Mouse (Mus musculus) neural tube, embryonic 14.5 days (tissue): Measurements from ENCODE around the gene Dpp8. TPM values are rescaled to one million over a fixed set of nuclear protein-coding genes. Genes with fewer than 3 reads are reported as not detected.

Experiments used
- ATAC-seq: fragments of 200-750 bp; cut with Nextera tagmentation; 2 replicates; pipeline ENCODE4 v1.8.0; 2017; ENCODE audit warnings: low read depth, mild to moderate bottlenecking, moderate TSS enrichment, moderate library complexity
- H3K27ac ChIP-seq: fragments of 300-500 bp; sonication (generic); 2 replicates; pipeline ENCODE4 v1.5.1; 2014; ENCODE audit warnings: low read depth, mild to moderate bottlenecking, control low read depth, low read length, moderate library complexity, mixed read lengths
- H3K27me3 ChIP-seq: fragments of 300-500 bp; sonication (generic); 2 replicates; pipeline ENCODE4 v1.6.1; 2014; ENCODE audit warnings: low read length; ENCODE audit not compliant: control insufficient read depth, insufficient read depth
- H3K36me3 ChIP-seq: fragments of 300-500 bp; sonication (generic); 2 replicates; pipeline ENCODE4 v1.6.1; 2014; ENCODE audit warnings: low read length, mixed read lengths; ENCODE audit not compliant: control insufficient read depth, insufficient read depth
- H3K4me1 ChIP-seq: fragments of 300-500 bp; sonication (generic); 2 replicates; pipeline ENCODE4 v1.6.1; 2014; ENCODE audit warnings: low read length; ENCODE audit not compliant: control insufficient read depth, insufficient read depth
- H3K4me2 ChIP-seq: fragments of 300-500 bp; sonication (generic); 2 replicates; pipeline ENCODE4 v1.6.1; 2014; ENCODE audit warnings: mild to moderate bottlenecking, low read depth, low read length, control low read depth
- H3K4me3 ChIP-seq: fragments of 300-500 bp; sonication (generic); 2 replicates; pipeline ENCODE4 v1.5.1; 2014; ENCODE audit warnings: low read depth, low read length, control low read depth, mixed read lengths
- H3K9ac ChIP-seq: fragments of 300-500 bp; sonication (generic); replicated peaks from 2 replicates; pipeline ENCODE4 v1.6.1; 2014; ENCODE audit warnings: low read depth, mild to moderate bottlenecking, control low read depth, low read length, mixed read lengths
- H3K9me3 ChIP-seq: fragments of 300-500 bp; sonication (generic); 2 replicates; pipeline ENCODE4 v1.6.1; 2016; ENCODE audit warnings: low read length; ENCODE audit not compliant: control insufficient read depth
- WGBS: fragments of 180-500 bp; shearing (Covaris S2); extraction: QIAGEN DNeasy Blood & Tissue Kit; methylation state at CpG from one replicate; pipeline ENCODE4 v1.1.7; 2014; 5-methylcytosine and 5-hydroxymethylcytosine counted together
- polyA plus RNA-seq: library from polyadenylated mRNA; unstranded; fragments of >200 nt; fragmentation: Nextera tagmentation; extraction: Ambion mirVana; gene quantifications from 2 replicates; pipeline ENCODE4 v1.2.1, GENCODE M21; 2014

Dpp8 gene
- polyA plus RNA-seq, 1 experiment from 2014 or later = 32.3 TPM

- Histone ChIP-seq H3K27me3 (no peaks in the 10 kb centered on the region), H3K4me1 (no peaks in the 10 kb centered on the region), H3K9ac (no peak overlapping the region), H3K9me3 (no peaks in the 10 kb centered on the region), H3K4me2 (no peak overlapping the region), H3K27ac (no peak overlapping the region), H3K4me3 (no peak overlapping the region), H3K36me3 (peaks cover 9% of the 10 kb centered on the region)
- no peak for ATAC-seq
- WGBS = 64% methylated on average over 5 of the region's 5 CpGs
Measured at GRCm38 (mm10) chr9:65087490-65087889, 55.3 kb downstream of the Dpp8 start.

GRCm38 (mm10) chr9:65094237-65094636, 62.0 kb downstream of the Dpp8 start:
- H3K4me2 ChIP-seq = no peak overlapping the region
- WGBS = 42% methylated on average over 6 of the region's 6 CpGs
- no peak overlapping the region for H3K4me3 ChIP-seq
- 0 out of 2 replicates have a peak, but pooled peaks cover 3% of the 10 kb centered on the region for H3K4me1 ChIP-seq
- no peak overlapping the region for H3K27ac ChIP-seq
- no peaks in the 10 kb centered on the region for H3K27me3 ChIP-seq
- no peak overlapping the region for H3K9ac ChIP-seq
- no peak for ATAC-seq
- no peaks in the 10 kb centered on the region for H3K9me3 ChIP-seq
- no peaks in the 10 kb centered on the region for H3K36me3 ChIP-seq

- WGBS = 2% methylated on average over 49 of the region's 76 CpGs
- Histone ChIP-seq H3K27ac (peak within 1 kb of the TSS; percentile 74), H3K9ac (peak within 1 kb of the TSS; percentile 77), H3K9me3 (no peaks in the 10 kb centered on the region), H3K27me3 (no peaks in the 10 kb centered on the region), H3K4me1 (peaks cover 8% of the 10 kb centered on the region; the same call in 1 of the 2 replicates), H3K36me3 (no peaks in the 10 kb centered on the region), H3K4me3 (peak within 1 kb of the TSS; percentile 72), H3K4me2 (peak within 1 kb of the TSS; percentile 97)
- ATAC-seq = peak; percentile 21; the same call in 1 of the 2 replicates
Measured at GRCm38 (mm10) chr9:65100991-65101685, 68.9 kb downstream of the Dpp8 start, which contains the start of gene Igdcc4. Gene Igdcc4 (plus strand): TSS chr9:65101486.

- Histone ChIP-seq H3K9me3 (no peaks in the 10 kb centered on the region), H3K4me3 (peak overlapping the region; percentile 72), H3K4me1 (peaks cover 8% of the 10 kb centered on the region; the same call in 1 of the 2 replicates), H3K9ac (peak overlapping the region; percentile 77), H3K27ac (peak overlapping the region; percentile 74), H3K27me3 (no peaks in the 10 kb centered on the region), H3K4me2 (peak overlapping the region; percentile 97), H3K36me3 (no peaks in the 10 kb centered on the region)
- peak; percentile 68 for ATAC-seq
- 0% methylated on average over 39 of the region's 39 CpGs for WGBS
Measured at GRCm38 (mm10) chr9:65101686-65102376, 69.6 kb downstream of the Dpp8 start.

GRCm38 (mm10) chr9:65102377-65103172, 70.4 kb downstream of the Dpp8 start:
- H3K9me3 ChIP-seq = no peaks in the 10 kb centered on the region
- 3% methylated on average over 35 of the region's 36 CpGs for WGBS
- H3K27me3 ChIP-seq = no peaks in the 10 kb centered on the region
- H3K4me3 ChIP-seq = peak overlapping the region; percentile 72
- peak overlapping the region; percentile 74; the same call in 1 of the 2 replicates for H3K27ac ChIP-seq
- H3K36me3 ChIP-seq = no peaks in the 10 kb centered on the region
- ATAC-seq = peak; percentile 54
- H3K4me2 ChIP-seq = peak overlapping the region; percentile 97
- peaks cover 10% of the 10 kb centered on the region; the same call in 1 of the 2 replicates for H3K4me1 ChIP-seq
- H3K9ac ChIP-seq = peak overlapping the region; percentile 77

- peaks cover 10% of the 10 kb centered on the region; the same call in 1 of the 2 replicates for H3K4me1 ChIP-seq
- no peaks in the 10 kb centered on the region for H3K27me3 ChIP-seq
- peak overlapping the region; percentile 74; the same call in 1 of the 2 replicates for H3K27ac ChIP-seq
- H3K9ac ChIP-seq = peak overlapping the region; percentile 77
- H3K4me2 ChIP-seq = peak overlapping the region; percentile 97
- ATAC-seq = no peak
- 23% methylated on average over 8 of the region's 8 CpGs for WGBS
- peak overlapping the region; percentile 72 for H3K4me3 ChIP-seq
- H3K36me3 ChIP-seq = no peaks in the 10 kb centered on the region
- H3K9me3 ChIP-seq = no peaks in the 10 kb centered on the region
Measured at GRCm38 (mm10) chr9:65103173-65103752, 71.0 kb downstream of the Dpp8 start.

- no peak overlapping the region for H3K27ac ChIP-seq
- ATAC-seq = no peak
- H3K9me3 ChIP-seq = no peaks in the 10 kb centered on the region
- H3K4me3 ChIP-seq = no peak overlapping the region
- H3K4me2 ChIP-seq = no peak overlapping the region
- H3K36me3 ChIP-seq = no peaks in the 10 kb centered on the region
- 85% methylated on average over 4 of the region's 4 CpGs for WGBS
- no peaks in the 10 kb centered on the region for H3K27me3 ChIP-seq
- no peak overlapping the region for H3K9ac ChIP-seq
- peaks cover 16% of the 10 kb centered on the region; the same call in 1 of the 2 replicates for H3K4me1 ChIP-seq
Measured at GRCm38 (mm10) chr9:65106821-65107220, 74.6 kb downstream of the Dpp8 start.

GRCm38 (mm10) chr9:65107893-65108292, 75.7 kb downstream of the Dpp8 start:
- no peak overlapping the region for H3K27ac ChIP-seq
- H3K27me3 ChIP-seq = no peaks in the 10 kb centered on the region
- no peak for ATAC-seq
- no peak overlapping the region for H3K4me3 ChIP-seq
- no peaks in the 10 kb centered on the region for H3K9me3 ChIP-seq
- no peak overlapping the region for H3K9ac ChIP-seq
- H3K4me1 ChIP-seq = peaks cover 12% of the 10 kb centered on the region; the same call in 1 of the 2 replicates
- no peak overlapping the region for H3K4me2 ChIP-seq
- WGBS = 81% methylated on average over 1 of the region's 1 CpGs
- no peaks in the 10 kb centered on the region for H3K36me3 ChIP-seq
